Mouse (Mus musculus): ENCODE results near the gene Rnf103.
"Not testable (repeated sequence)": the region's sequence is repeated elsewhere in the genome, so short reads cannot be mapped to it uniquely, and the experiment has no call there.

The Rnf103 gene

GRCm38 (mm10) chr6:71493675-71494340 lies at the start of gene Rnf103:
TSS of gene Rnf103 (plus strand) at chr6:71493894.
- DNase-seq = peak; percentile 100

DNA sequence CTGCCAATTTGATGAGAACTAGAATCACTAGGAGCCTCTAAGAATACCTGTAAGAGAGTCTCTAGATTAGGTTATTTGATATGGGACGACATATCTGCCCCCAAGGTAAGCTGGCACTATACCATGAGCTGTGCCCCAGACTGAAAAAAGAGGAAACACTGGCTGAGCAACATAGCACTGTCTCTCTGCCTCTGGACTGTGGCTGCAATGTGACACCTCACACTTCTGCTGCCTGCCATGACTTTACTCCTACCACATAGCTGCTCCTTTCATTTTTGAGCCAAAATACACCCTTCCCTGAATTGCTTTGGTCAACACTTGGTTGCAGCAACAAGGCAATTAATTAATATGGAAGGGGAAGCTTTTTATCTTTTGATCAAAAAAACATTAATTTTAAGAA lies 48.9 kb upstream of the Rnf103 start:
- no peak for DNase-seq

GRCm38 (mm10) chr6:71445560-71445959 lies 48.1 kb upstream of the Rnf103 start:
- peak; percentile 44 for DNase-seq

GRCm38 (mm10) chr6:71452792-71453191 lies 40.9 kb upstream of the Rnf103 start:
- peak; percentile 31 for DNase-seq

- DNase-seq = not testable (repeated sequence)
Measured at GRCm38 (mm10) chr6:71453983-71454739, 39.5 kb upstream of the Rnf103 start.

GRCm38 (mm10) chr6:71457956-71458608 lies 35.6 kb upstream of the Rnf103 start:
- peak; percentile 61 for DNase-seq

- no peak for DNase-seq
Measured at GRCm38 (mm10) chr6:71465146-71465545, 28.5 kb upstream of the Rnf103 start.

DNA sequence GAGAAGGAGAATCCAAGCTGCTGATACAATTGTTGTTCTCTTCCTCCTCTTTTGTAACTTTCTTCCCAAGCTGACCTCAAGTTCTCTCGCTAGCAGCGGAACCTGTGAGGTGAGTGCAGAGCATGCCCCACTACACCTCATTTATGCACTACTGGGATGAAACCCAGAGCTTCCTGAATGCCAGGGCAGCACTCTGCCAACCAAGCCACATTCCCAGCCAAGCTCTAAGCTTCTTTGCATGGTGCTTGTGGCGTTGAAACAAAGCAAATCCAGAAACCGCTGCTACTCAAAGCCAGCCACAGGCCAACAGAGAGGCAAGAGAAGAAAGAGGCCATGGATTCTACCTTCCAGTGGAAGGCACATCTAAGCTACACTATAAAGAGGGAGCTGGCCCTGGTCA lies 25.9 kb upstream of the Rnf103 start:
- DNase-seq = peak; percentile 85

DNA sequence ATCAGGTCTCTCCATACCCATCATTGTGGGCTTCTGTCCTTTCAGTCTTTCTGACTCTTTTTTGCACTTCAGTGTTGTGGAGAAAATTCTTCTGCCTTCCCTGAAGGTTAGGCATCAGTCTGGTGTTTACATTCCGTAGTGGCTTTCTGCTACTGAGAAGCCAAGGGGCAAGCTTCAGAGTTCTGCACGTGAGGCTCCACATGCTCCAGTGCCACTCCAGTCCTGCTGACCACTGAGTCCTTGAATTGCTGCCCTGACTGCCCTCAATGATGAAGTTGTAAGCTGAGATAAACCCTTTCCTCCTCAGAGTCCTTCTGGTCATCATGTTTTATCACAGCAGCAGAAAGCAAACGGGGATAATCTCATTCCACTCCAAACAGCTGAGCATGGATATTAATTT lies 24.4 kb upstream of the Rnf103 start:
- DNase-seq = no peak

DNA sequence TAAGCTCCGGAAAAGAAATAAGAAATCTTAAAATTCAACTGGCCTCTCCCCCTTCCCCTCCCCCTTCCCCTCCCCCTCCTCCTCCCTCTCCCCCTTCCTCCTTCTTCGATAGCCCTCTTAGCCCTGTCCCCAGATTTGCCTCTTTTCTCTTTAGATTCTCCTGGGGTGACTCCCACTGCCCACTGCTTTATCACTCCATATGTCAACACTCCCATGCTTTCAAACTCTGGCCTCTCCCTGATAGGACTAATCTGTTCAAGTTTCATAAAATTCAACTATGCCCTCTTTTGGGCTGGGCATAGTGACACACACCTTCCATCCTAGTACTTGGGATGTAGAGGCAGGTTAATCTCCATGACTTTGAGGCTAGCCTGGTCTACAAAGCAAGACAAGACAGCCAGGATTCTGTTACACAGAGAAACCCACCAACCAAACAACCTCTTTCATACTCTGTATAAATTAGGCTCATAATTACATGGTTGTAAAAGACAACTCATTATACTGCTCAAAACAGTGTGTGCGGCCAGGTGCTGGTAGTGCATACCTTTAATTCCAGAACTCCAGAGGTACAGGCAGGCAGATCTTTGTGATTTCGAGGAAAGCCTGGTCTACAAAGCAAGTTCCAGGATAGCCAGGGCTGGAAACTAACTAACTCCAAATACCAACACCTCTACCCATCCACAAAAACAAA lies 21.7 kb upstream of the Rnf103 start:
- no peak for DNase-seq

DNA sequence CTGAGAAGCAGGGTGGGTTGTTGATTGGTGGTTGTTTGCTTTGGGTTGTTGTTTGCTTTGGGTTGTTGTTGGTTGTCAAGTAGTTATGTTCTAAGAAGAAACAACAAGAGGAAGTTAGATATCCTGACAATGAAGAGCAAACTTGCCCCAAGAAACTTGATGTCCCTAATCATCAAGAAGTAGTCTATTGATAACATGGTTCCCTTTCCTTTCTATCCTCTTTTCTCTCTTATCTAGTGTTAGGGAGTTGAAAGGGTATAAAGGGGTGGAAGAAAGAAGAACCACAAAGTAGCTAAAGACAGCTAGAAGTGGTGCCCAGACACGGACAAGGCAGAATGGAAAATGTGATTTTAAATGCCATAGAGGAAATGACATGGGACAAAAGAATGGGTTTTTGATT lies 20.9 kb upstream of the Rnf103 start:
- DNase-seq = peak; percentile 31

DNA sequence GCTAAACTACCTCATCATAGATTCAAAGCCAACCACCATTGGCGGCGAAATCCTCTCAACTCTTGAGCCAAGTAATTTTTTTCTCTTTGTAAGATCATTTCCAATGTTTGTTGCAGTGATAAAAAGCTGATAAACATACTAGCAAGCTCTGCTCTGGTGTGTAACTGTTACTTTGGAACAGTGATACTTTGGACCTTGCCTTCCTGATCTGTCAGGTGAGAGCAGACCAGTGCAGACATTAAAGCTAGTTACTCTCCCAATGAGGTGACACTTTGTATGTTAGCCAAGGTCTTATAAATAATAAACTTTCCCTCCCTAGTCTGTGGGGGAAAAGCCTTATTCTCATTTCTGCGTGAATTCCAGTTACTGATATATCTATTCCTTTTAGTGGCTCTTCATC lies 18.1 kb upstream of the Rnf103 start:
- DNase-seq = no peak

- DNase-seq = no peak
Measured at GRCm38 (mm10) chr6:71476783-71477182, 16.9 kb upstream of the Rnf103 start.

- not testable (repeated sequence) for DNase-seq
Measured at GRCm38 (mm10) chr6:71478816-71479568, 14.7 kb upstream of the Rnf103 start.

GRCm38 (mm10) chr6:71479588-71479987 lies 14.1 kb upstream of the Rnf103 start:
- not testable (repeated sequence) for DNase-seq

DNA sequence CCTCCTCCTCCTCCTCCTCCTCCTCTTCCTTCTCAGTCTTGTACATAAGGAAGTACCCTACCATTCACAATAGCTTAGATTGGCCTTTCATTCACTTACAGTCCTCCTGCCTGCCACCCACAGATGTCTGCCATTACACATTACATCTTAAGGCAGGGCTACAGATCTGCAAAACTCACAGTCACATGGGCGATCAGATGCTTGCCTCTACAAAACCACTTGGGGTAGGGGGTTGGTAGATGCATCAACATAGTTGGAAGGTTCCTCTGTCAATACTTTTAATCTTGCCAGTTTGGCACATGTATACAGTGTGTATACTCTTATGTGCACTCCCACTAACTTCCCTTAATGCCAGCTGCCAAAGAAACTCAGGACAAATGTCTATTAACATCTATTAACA lies 13.6 kb upstream of the Rnf103 start:
- no peak for DNase-seq

- DNase-seq = no peak
Measured at GRCm38 (mm10) chr6:71481136-71481535, 12.6 kb upstream of the Rnf103 start.

DNA sequence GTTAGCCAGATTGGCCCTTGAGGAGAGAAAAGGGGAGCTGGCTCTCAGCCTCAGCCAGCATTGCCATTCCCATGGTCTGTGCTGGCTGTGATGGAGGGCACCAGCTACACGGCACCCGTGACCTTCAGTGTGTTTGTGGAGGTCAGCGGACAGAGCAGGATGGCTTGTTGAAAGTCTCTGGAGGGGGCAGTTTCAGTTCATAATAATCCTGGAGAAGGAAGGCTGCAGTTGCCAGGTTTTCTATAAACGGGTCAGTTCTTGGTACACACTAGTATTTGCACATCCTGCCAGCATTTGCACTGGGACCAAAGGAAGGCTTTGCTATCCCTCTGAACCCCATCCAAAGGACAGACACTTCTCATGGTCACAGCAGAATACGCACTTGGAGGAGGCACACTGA lies 8.4 kb upstream of the Rnf103 start:
- peak; percentile 74 for DNase-seq

DNA sequence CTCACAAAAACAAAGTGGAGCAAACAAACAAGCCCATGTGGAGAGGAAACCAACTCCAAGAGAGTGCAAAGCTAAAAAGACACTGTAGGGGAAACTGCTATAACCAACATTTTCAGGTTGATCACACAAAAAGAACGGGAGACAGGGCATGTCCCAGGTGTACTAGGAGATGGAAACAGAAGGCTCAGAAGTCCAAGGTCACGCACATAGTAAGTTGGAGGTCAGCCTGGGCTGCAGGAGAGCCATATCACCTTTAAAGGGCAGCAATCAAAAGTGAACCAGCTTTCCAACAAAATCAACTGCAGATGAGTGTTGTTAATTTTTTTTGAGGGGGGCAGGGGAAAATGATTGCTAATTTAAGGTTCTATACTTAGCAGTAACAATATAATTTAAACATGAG lies 7.5 kb upstream of the Rnf103 start:
- DNase-seq = peak; percentile 46

DNA sequence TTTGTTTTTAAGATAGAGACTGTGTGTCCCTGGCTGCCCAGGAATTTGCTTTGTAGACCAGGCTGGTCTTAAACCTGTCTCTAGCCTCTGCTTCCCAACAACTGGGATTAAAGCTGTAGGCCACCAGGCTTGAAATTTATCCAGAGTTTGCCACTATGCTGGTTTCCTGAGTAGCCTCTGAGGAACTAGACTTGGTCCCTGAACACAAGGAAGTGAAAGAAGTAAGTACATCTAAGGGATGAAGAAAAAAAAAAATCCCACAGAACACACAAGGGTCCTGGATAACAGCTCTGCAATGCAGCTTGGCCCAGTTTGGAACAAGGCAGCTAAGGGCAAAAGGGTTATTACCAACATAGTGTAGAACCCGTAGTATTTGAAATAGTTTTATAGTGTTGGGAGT lies 6.8 kb upstream of the Rnf103 start:
- peak; percentile 63 for DNase-seq

DNA sequence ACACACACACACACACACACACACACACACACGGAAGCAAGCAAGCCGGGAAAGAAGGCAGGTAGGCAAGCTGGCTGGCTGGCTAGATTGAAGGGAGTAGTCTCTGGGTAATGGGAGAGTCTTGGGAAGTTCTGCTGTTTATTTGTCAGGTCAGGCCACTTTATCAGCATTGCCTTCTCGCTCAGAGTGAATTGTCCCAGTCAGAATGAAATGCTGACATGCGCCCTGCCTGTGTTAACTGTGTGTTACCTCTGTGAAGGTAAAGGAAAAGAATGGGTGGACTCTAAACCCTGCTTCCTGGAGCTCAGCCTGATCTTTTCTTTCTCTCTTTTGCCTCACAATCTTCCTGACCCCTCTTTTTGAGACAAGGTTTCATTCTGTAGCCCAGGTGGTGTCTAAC lies 5.7 kb upstream of the Rnf103 start:
- DNase-seq = no peak

DNA sequence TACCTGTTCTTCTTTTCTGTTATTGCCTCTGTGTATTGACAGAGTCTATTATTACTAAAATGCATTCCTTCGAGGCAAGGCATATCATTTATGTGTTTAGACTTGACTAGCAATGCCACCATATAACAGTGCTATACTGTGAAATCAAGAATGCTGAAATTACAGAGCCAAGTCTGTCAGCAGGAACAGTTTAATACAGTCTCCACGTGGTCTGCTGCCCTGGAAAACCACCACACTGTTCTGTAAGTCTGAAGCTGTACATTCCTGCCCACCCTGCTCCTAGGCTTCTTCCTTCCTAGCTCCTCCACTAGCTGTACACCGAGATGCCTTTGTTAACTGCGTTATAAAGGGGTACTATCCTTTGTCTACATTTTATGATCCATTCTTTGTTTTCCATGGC lies 1.6 kb upstream of the Rnf103 start:
- no peak for DNase-seq

Measured in heart, adult 11 months (tissue).